In the genomic region with DNA sequence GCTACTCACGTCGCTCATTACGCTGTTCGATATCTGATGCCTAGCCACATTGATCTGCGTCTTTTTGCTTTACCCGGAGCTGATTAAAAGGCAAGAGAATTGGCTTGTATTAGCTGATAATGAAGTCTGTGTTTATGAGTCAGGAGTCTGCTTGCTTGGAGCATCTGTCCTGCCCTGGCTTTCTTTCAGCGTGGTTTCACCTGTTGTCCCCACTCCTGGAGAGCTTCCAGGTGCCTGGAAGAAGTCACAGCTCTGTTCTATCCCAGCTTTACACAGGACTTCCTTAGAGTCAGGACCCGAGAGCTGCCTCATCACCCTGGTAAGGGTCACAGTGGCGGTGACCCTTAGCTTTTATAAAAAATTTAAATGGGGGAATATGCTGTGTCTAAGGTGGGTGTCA, we compare ENCODE assay signal across 17 mouse cellular contexts.
"Had no signal": no experiment of that assay in that cellular context is flagged by ENCODE, and none has a peak within 500 bp of the region (broad histone marks: within the 10 kb centered on the region; RNA-seq: fewer than 3 reads in every experiment).

No protein-coding gene starts in this region.

- ATAC-seq: lung, postnatal 0 days; midbrain, embryonic 13.5 days; midbrain, embryonic 15.5 days had no signal

- H3K27ac ChIP-seq: lung, embryonic 15.5 days; macrophage; midbrain, embryonic 13.5 days; midbrain, embryonic 15.5 days; neural tube, embryonic 12.5 days; stomach, embryonic 15.5 days; stomach, postnatal 0 days had no signal

- DNase-seq: lung, adult 2 months; lung, postnatal 14 days; lung, postnatal 36 days; right cerebral cortex, postnatal 14 days; thymus, adult 2 months; thymus, postnatal 25 days; thymus, postnatal 4 days had no signal

- H3K9ac ChIP-seq: lung, embryonic 15.5 days; midbrain, embryonic 13.5 days; midbrain, embryonic 15.5 days; neural tube, embryonic 12.5 days; stomach, embryonic 15.5 days had no signal

- H3K4me3 ChIP-seq: lung, embryonic 15.5 days; megakaryocyte, embryonic 14.5 days; midbrain, embryonic 13.5 days; midbrain, embryonic 15.5 days; neural tube, embryonic 12.5 days; stomach, embryonic 15.5 days had no signal

- H3K4me1 ChIP-seq: lung, embryonic 15.5 days; midbrain, embryonic 13.5 days; midbrain, embryonic 15.5 days; neural tube, embryonic 12.5 days; stomach, embryonic 15.5 days had no signal

- H3K27me3 ChIP-seq: lung, embryonic 15.5 days; midbrain, embryonic 13.5 days; midbrain, embryonic 15.5 days; neural tube, embryonic 12.5 days; stomach, embryonic 15.5 days had no signal

- H3K4me2 ChIP-seq: lung, embryonic 15.5 days; midbrain, embryonic 11.5 days; midbrain, embryonic 13.5 days; midbrain, embryonic 15.5 days; neural tube, embryonic 12.5 days; stomach, embryonic 15.5 days had no signal

- H3K9me3 ChIP-seq: lung, embryonic 15.5 days; megakaryocyte, embryonic 14.5 days; midbrain, embryonic 13.5 days; midbrain, embryonic 15.5 days; neural tube, embryonic 12.5 days; stomach, embryonic 15.5 days had no signal

- H3K36me3 ChIP-seq: lung, embryonic 15.5 days; midbrain, embryonic 13.5 days; midbrain, embryonic 15.5 days; neural tube, embryonic 12.5 days; stomach, embryonic 15.5 days had no signal
